Mouse (Mus musculus) spleen, adult 12 weeks (tissue): ENCODE data around the gene Tenm4.

ENCODE experiments used
- DNase-seq: peaks from one replicate; pipeline ENCODE4 v3.0.0; 2022; ENCODE audit warnings: low spot score

Tenm4 gene

GRCm38 (mm10) chr7:96778601-96778969, 607.5 kb downstream of the Tenm4 start:
- peak; percentile 48 for DNase-seq

DNA sequence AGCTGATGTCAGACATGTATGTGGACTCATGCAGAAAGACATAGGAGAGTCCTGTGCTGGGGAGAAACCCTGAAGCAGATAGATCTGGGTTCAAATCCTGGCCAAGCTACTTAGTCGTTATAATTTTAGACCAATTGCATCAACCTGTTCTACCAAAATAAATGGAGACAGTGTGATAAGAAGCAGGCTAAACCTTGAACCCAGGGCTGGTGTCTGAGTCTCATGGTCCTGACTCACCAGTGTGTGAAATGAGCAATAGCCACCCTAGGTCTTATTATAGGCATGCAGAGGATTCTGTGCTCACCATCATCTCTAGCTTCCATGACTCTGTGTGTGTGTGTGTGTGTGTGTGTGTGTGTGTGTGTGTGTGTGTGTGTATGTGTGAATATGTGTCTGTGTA, 609.5 kb downstream of the Tenm4 start:
- DNase-seq, result no peak

GRCm38 (mm10) chr7:96781068-96781467, 610.0 kb downstream of the Tenm4 start:
- DNase-seq, result peak; percentile 40

DNA sequence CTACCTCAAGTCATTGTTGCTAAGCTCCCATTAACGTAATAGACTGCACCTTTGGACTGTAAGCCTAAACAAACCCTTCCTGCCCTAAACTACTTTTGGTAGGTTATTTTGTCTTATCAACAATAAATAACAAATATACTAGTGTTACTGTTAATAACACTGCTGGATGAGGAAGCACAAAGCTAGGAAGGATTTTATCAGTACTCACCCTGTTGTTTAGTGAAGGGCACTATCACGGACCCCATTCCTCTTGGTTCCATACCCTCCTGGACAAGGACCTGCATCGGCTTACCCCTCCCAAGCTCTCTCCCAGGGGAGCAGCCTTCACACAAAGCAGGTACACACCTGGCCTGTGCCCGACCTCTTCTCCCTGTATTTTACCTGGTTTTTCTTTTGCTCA, 611.6 kb downstream of the Tenm4 start:
- DNase-seq, result no peak

DNA sequence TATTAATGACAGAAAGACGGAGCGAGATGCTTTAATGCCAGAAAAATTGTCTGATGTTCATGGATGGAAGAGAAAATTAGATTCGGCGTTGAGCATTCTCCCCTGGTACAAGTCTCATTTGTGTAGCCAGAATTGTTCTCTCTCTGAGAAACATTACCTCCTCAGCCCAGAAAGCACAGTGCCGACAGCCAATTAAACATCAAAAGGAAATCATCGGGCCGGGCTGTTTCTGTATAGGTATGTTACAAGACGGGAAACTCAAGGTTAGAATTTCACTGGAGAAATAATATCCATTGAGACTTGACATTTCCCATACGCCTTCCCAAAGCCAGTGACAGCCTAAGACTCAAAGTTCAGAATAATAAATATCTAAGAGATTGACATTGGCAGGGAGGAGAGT, 614.8 kb downstream of the Tenm4 start:
- DNase-seq, result no peak

DNA sequence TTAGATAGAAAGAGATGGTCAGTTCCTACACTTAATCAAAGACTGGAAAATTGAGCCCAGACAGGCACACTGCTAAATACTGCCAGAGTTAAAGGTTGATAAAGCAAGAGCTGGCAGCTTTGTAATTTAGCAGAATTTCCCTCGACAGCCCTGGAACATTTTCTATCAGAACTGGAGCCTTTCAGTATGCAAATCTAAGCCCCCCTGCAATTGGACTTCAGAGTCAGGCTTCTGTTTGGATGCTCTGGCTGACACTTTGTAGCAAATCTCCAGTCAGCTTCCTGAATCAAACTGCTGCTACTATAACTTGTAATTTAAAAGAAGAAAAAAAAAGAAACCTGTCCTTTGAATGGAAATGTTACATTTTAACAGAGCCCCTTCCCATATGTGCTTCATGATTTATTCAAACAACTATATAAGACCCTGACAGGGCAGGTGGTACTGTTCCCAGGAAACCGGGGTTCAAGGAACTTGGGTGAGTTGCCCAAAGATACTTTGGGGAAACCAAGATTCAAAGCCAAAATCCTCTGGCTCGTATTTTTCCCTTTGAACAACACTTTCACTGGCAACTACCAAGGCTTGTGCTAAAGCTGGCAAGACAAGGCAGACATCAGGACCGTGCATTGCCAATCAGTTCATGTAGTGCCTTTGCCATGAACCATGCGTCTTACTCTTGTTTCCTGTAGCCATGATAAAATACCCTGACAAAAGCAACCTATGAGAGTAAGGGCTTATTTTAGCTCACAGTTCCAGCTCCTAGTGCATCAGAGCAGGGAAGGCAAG, 615.4 kb downstream of the Tenm4 start:
- DNase-seq, result no peak

DNA sequence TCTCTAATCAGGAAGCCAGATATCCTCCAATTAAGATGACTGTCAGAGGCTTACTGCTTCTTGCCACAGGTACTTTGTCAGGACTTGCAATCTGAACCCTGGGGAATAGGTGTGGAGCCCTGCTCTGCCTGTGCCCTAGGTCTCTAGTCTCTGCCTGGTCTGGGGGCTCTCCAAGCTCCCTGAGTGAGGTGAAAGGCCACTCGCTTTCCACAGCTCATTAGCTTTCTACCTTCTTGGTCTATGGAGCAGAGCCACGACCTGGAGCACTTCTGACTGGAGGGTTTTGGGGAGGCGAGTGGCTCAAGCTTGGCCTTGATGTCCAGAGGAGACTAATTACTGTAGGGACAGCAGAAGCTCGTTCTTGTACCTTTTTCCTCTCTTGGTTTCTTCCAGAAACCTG, 617.1 kb downstream of the Tenm4 start:
- no peak for DNase-seq

- DNase-seq, result no peak
These were observed 619.3 kb downstream of the Tenm4 start for GRCm38 (mm10) chr7:96790326-96790725.

DNA sequence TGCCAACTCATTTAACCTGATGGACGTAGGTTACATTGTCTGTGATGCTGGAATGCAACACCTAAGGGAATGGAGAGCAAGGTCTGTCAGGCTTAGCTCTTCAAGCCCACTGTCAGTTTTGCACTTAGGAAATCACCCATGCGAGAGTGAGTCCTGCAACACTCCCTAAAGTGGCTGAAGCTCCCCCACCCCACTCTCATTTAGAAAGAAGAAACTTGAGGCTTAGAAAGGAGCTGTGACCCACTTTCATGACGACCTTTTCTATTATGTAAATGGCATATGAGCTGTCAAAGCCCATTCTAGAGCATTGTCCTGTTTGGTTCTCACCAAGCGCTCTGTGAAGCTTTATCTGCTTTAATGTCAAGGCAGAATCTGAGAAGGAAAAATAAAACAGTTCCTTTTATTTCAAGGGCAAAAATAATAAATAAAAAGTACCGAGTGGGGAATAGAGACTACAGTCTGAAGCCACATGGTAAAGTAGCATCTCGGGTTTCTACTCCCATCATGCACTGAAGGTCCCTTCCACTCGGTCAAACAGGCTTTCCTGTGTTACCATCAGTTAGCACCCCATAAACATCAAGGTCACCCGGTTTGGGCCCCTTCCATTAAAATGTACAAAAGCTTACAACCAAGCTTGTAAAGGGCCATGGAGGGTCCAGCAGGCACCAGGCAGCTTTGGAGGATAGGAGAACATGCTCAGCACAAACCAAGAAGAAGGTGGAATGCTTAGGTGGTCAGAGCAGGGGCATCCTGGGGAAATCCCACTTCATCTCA, 621.6 kb downstream of the Tenm4 start:
- no peak for DNase-seq

DNA sequence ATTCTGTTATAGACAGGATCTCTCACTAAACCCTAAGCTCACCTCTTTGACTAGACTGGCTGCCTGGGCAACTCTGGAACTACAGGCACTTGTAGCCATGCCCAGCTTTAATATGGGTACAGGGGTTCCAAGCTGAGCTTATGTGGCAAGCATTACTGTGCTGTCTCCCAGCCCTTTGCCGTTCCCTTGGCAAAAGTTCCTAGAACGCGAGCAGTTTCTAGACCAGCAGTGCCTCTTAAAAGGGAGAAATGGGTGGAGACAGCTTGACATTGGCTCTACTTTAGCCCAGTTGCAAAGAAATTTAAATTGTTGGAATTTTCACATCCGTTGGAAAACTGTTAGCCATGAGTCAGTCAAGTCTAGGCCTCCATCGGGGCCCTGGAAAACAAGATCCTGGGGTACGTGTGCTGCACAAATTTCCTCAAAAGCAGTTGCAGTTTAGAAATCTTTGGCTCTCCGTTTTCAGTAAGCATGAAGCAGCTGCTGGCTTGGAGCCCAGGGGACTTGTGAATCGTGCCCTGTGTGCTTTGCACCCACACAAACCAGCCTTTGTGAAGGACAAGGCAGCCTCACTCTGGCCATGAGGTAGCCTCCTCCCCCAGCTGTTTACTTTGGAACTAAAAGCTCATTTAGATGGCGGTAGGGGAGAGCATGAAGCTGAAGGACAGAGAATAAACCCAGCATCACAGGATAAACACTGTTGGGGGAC, 625.1 kb downstream of the Tenm4 start:
- no peak for DNase-seq

- no peak for DNase-seq
These were observed 625.9 kb downstream of the Tenm4 start for GRCm38 (mm10) chr7:96796788-96797485.

GRCm38 (mm10) chr7:96797716-96798332, 626.8 kb downstream of the Tenm4 start:
- no peak for DNase-seq

DNA sequence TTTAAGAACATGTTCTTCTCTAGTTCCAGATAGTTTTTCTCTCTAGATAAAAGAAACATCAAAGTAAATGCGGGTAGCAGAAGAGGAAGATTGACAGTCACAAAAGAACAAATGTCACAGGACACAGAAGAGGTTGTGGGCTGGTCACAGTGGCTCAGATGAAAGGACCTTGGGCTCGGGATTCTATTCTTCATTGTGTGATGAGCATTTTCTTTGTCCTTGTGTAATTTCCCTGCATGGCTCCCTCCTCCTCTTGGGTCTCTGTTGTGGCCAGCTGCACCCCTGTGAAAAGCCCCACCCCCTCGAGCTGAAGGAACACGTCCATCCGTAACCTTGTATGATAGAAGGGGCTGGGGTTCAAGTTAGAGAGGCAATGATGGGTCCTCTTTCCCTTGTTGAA, 628.8 kb downstream of the Tenm4 start:
- no peak for DNase-seq

- no peak for DNase-seq
These were observed 630.3 kb downstream of the Tenm4 start for GRCm38 (mm10) chr7:96801368-96801767.

DNA sequence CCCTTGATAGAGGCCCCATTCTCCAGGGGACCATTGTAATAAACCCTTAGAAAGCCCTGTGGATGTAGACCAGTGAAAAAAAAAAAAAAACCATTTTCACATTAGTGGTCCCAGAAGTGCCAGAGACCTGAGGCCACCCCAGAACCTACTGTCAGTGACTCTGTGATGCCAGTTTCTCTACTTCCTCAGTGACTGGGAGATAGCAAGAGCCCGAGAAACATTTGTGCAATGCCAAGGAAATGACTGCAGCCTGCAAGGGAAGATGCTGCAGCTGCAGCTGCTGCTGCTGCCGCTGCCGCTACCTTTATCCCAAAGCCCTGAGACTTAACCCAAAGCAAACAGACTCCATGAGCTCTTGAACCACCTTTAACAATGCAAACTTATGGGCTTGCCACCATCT, 631.2 kb downstream of the Tenm4 start:
- no peak for DNase-seq

GRCm38 (mm10) chr7:96806561-96806960, 635.5 kb downstream of the Tenm4 start:
- no peak for DNase-seq

DNA sequence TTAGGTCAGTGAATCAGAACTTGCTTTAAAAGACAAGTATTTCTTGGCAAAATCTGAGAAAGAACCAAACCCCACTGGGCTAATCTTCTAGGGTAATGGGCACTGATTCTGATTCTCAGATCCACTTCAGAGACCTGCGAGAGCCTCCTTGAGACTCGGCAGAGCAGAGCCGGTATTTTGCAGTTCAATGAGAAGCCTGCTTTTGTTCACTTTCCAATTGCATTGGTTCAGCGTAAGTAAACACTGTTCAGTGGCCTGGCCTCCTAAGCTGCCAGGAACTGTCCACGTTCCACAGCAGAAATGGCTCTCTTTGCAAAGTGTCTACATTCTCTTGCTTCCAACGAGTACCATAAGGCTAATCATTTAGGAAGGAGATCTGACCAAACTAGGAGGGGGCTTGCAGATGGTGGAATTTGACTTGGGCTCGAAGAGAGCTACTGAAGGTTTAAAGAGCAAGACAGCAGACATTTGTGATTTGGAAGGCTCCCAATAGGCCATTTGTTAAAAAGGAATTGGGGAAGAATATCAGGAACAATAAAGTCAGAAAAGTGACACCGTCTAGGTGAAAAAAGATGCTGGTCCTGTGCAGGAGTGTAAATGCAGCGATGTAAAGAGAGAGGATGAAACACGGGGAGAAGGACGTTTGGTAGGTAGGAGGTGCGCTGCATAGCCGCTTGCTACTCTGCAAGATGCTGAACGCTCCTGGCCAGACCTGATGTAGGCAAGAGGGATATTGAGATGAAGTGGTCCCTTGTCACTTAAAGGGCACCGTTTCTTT, 636.4 kb downstream of the Tenm4 start:
- DNase-seq, result no peak

GRCm38 (mm10) chr7:96808059-96808646, 637.1 kb downstream of the Tenm4 start:
- no peak for DNase-seq

DNA sequence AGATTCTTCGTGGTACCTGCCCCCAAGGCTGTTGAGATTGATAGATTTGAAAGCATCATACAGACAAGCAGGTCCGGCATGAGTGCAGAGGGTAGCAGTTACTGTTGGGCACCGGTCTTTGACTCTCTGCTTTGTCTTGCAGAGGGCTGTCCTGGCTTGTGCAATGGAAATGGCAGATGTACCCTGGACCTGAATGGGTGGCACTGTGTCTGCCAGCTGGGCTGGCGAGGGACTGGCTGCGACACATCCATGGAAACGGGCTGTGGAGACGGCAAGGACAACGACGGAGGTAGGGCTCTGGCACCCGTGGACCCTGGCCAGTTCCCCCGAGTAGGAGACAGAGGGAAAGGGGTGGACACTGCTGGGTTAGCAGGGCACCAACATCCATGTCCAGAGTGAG, 640.6 kb downstream of the Tenm4 start:
- no peak for DNase-seq

- DNase-seq, result no peak
These were observed 642.0 kb downstream of the Tenm4 start for GRCm38 (mm10) chr7:96813036-96813435.
